Mouse (Mus musculus): Measurements from ENCODE around the gene Kat8. TPM values are rescaled to one million over a fixed set of nuclear protein-coding genes. Genes with fewer than 3 reads are reported as not detected.

Kat8 gene
- polyA plus RNA-seq, 1 experiment from 2014 or later, result 15.0 TPM

- Histone ChIP-seq H3K4me3 (replicated peaks) (peak overlapping the region; percentile 98), H3K27ac (replicated peaks) (peak overlapping the region; percentile 95), H3K36me3 (replicated peaks) (peaks cover 29% of the 10 kb centered on the region), H3K9ac (peak overlapping the region; percentile 95), H3K4me2 (peak overlapping the region; percentile 90), H3K4me1 (replicated peaks) (peaks cover 40% of the 10 kb centered on the region), H3K9me3 (replicated peaks) (no peaks in the 10 kb centered on the region), H3K27me3 (no peaks in the 10 kb centered on the region)
- 24% methylated on average over 10 of the region's 10 CpGs for WGBS (ENCODE audit: insufficient replicate concordance)
- no peak for ATAC-seq (ENCODE audit: insufficient read depth)
These were observed 54.1 kb downstream of the Kat8 start for GRCm38 (mm10) chr7:127966371-127966918.

- Histone ChIP-seq H3K9me3 (replicated peaks) (no peaks in the 10 kb centered on the region), H3K27ac (replicated peaks) (peak within 1 kb of the TSS; percentile 95), H3K36me3 (replicated peaks) (peaks cover 37% of the 10 kb centered on the region), H3K27me3 (no peaks in the 10 kb centered on the region), H3K4me1 (replicated peaks) (peaks cover 45% of the 10 kb centered on the region), H3K4me3 (replicated peaks) (peak within 1 kb of the TSS; percentile 98), H3K4me2 (peak within 1 kb of the TSS; percentile 90), H3K9ac (peak within 1 kb of the TSS; percentile 95)
- ATAC-seq (ENCODE audit: insufficient read depth), result peak; percentile 93
- under 1% methylated on average over 92 of the region's 92 CpGs for WGBS (ENCODE audit: insufficient replicate concordance)
These were observed 54.9 kb downstream of the Kat8 start, which contains the start of gene Fus for GRCm38 (mm10) chr7:127967004-127967921. Gene Fus (plus strand): TSS chr7:127967457.

- peak overlapping the region; percentile 98 for H3K4me3 ChIP-seq (replicated peaks)
- peak; percentile 35 for ATAC-seq (ENCODE audit: insufficient read depth)
- WGBS (ENCODE audit: insufficient replicate concordance), result under 1% methylated on average over 42 of the region's 42 CpGs
- H3K9ac ChIP-seq, result peak overlapping the region; percentile 95
- peak overlapping the region; percentile 95 for H3K27ac ChIP-seq (replicated peaks)
- no peaks in the 10 kb centered on the region for H3K9me3 ChIP-seq (replicated peaks)
- no peaks in the 10 kb centered on the region for H3K27me3 ChIP-seq
- H3K4me2 ChIP-seq, result peak overlapping the region; percentile 90
- peaks cover 46% of the 10 kb centered on the region for H3K36me3 ChIP-seq (replicated peaks)
- peaks cover 52% of the 10 kb centered on the region for H3K4me1 ChIP-seq (replicated peaks)
These were observed 55.9 kb downstream of the Kat8 start for GRCm38 (mm10) chr7:127967922-127968828.

- no peak for ATAC-seq (ENCODE audit: insufficient read depth)
- H3K36me3 ChIP-seq (replicated peaks), result peaks cover 98% of the 10 kb centered on the region
- 81% methylated on average over 2 of the region's 2 CpGs for WGBS (ENCODE audit: insufficient replicate concordance)
These were observed 62.2 kb downstream of the Kat8 start for GRCm38 (mm10) chr7:127974413-127974930.

More at GRCm38 (mm10) chr7:127974413-127974930, 62.2 kb downstream of the Kat8 start:
- Histone ChIP-seq H3K9ac (no peak overlapping the region), H3K27me3 (no peaks in the 10 kb centered on the region), H3K4me1 (replicated peaks) (peaks cover 32% of the 10 kb centered on the region), H3K9me3 (replicated peaks) (no peaks in the 10 kb centered on the region), H3K4me3 (replicated peaks) (no peak overlapping the region), H3K27ac (replicated peaks) (no peak overlapping the region), H3K4me2 (no peak overlapping the region)

Other genes starting within 250 kb of the Kat8 start
- gene Bcl7c, start 203.6 kb upstream of the Kat8 start, polyA plus RNA-seq (2015; fragmentation: Nextera tagmentation; extraction: Ambion mirVana), result 22.9 and 23.7 TPM in 2 replicates
- gene Ctf1, start 199.8 kb upstream of the Kat8 start, polyA plus RNA-seq (2015; fragmentation: Nextera tagmentation; extraction: Ambion mirVana), result 2.7 and 2.8 TPM in 2 replicates
- 0.06 and 0.10 TPM in 2 replicates for gene Ctf2, start 180.3 kb upstream of the Kat8 start, polyA plus RNA-seq (2015; fragmentation: Nextera tagmentation; extraction: Ambion mirVana)
- 2.8 and 2.9 TPM in 2 replicates for gene Fbxl19, start 168.0 kb upstream of the Kat8 start, polyA plus RNA-seq (2015; fragmentation: Nextera tagmentation; extraction: Ambion mirVana)
- gene Orai3, start 142.7 kb upstream of the Kat8 start, polyA plus RNA-seq (2015; fragmentation: Nextera tagmentation; extraction: Ambion mirVana), result 11.0 and 13.1 TPM in 2 replicates
- 9.2 and 9.3 TPM in 2 replicates for gene Setd1a, start 135.8 kb upstream of the Kat8 start, polyA plus RNA-seq (2015; fragmentation: Nextera tagmentation; extraction: Ambion mirVana)
- not detected in 2 replicates for gene Gm49388, start 126.9 kb upstream of the Kat8 start, polyA plus RNA-seq (2015; fragmentation: Nextera tagmentation; extraction: Ambion mirVana)
- 55.9 and 75.3 TPM in 2 replicates for gene Hsd3b7, start 111.9 kb upstream of the Kat8 start, polyA plus RNA-seq (2015; fragmentation: Nextera tagmentation; extraction: Ambion mirVana)
- gene Stx4a, start 88.2 kb upstream of the Kat8 start, polyA plus RNA-seq (2015; fragmentation: Nextera tagmentation; extraction: Ambion mirVana), result 14.6 and 14.9 TPM in 2 replicates
- 0.43 and 0.44 TPM in 2 replicates for gene Stx1b, start 88.0 kb upstream of the Kat8 start, polyA plus RNA-seq (2015; fragmentation: Nextera tagmentation; extraction: Ambion mirVana)
- 3.8 and 5.0 TPM in 2 replicates for gene Zfp646, start 36.3 kb upstream of the Kat8 start, polyA plus RNA-seq (2015; fragmentation: Nextera tagmentation; extraction: Ambion mirVana)
- gene Zfp668, start 35.7 kb upstream of the Kat8 start, polyA plus RNA-seq (2015; fragmentation: Nextera tagmentation; extraction: Ambion mirVana), result 5.7 and 6.8 TPM in 2 replicates
- 0.21 and 0.46 TPM in 2 replicates for gene Prss53, start 21.5 kb upstream of the Kat8 start, polyA plus RNA-seq (2015; fragmentation: Nextera tagmentation; extraction: Ambion mirVana)
- not detected in 2 replicates for gene Gm21974, start 17.1 kb upstream of the Kat8 start, polyA plus RNA-seq (2015; fragmentation: Nextera tagmentation; extraction: Ambion mirVana)
- gene Vkorc1, start 16.9 kb upstream of the Kat8 start, polyA plus RNA-seq (2015; fragmentation: Nextera tagmentation; extraction: Ambion mirVana), result 122 and 141 TPM in 2 replicates
- gene Bckdk, start 8.4 kb upstream of the Kat8 start, polyA plus RNA-seq (2015; fragmentation: Nextera tagmentation; extraction: Ambion mirVana), result 51.5 and 59.2 TPM in 2 replicates
- 13.9 and 17.4 TPM in 2 replicates for gene Prss8, start 17.6 kb downstream of the Kat8 start, polyA plus RNA-seq (2015; fragmentation: Nextera tagmentation; extraction: Ambion mirVana)
- 2.7 and 3.3 TPM in 2 replicates for gene Prss36, start 34.2 kb downstream of the Kat8 start, polyA plus RNA-seq (2015; fragmentation: Nextera tagmentation; extraction: Ambion mirVana)
- gene Fus, start 54.9 kb downstream of the Kat8 start, polyA plus RNA-seq (2015; fragmentation: Nextera tagmentation; extraction: Ambion mirVana), result 120 and 123 TPM in 2 replicates
- gene Pycard, start 81.4 kb downstream of the Kat8 start, polyA plus RNA-seq (2015; fragmentation: Nextera tagmentation; extraction: Ambion mirVana), result 24.9 and 29.1 TPM in 2 replicates
- gene Trim72, start 91.4 kb downstream of the Kat8 start, polyA plus RNA-seq (2015; fragmentation: Nextera tagmentation; extraction: Ambion mirVana), result 0.25 and 0.38 TPM in 2 replicates
- 6.0 TPM in 2 replicates for gene Itgam, start 150.1 kb downstream of the Kat8 start, polyA plus RNA-seq (2015; fragmentation: Nextera tagmentation; extraction: Ambion mirVana)
- gene Gm49368, start 150.2 kb downstream of the Kat8 start, polyA plus RNA-seq (2015; fragmentation: Nextera tagmentation; extraction: Ambion mirVana), result 0.20 TPM in 1 of 2 replicates, not detected in the other
- 0.13 and 0.21 TPM in 2 replicates for gene Itgax, start 217.0 kb downstream of the Kat8 start, polyA plus RNA-seq (2015; fragmentation: Nextera tagmentation; extraction: Ambion mirVana)
- gene Itgad, start 241.9 kb downstream of the Kat8 start, polyA plus RNA-seq (2015; fragmentation: Nextera tagmentation; extraction: Ambion mirVana), result 0.02 and 0.10 TPM in 2 replicates